Mouse (Mus musculus) testis, postnatal 14 days (tissue): ENCODE results near the gene Cenpc1.
A peak's percentile ranks its signal among the peaks of the same experiment; 100 is the strongest.

ENCODE experiments used
- DNase-seq: peaks from one replicate; pipeline ENCODE4 v3.0.0; 2021; ENCODE audit warnings: low spot score

Gene Cenpc1

DNA sequence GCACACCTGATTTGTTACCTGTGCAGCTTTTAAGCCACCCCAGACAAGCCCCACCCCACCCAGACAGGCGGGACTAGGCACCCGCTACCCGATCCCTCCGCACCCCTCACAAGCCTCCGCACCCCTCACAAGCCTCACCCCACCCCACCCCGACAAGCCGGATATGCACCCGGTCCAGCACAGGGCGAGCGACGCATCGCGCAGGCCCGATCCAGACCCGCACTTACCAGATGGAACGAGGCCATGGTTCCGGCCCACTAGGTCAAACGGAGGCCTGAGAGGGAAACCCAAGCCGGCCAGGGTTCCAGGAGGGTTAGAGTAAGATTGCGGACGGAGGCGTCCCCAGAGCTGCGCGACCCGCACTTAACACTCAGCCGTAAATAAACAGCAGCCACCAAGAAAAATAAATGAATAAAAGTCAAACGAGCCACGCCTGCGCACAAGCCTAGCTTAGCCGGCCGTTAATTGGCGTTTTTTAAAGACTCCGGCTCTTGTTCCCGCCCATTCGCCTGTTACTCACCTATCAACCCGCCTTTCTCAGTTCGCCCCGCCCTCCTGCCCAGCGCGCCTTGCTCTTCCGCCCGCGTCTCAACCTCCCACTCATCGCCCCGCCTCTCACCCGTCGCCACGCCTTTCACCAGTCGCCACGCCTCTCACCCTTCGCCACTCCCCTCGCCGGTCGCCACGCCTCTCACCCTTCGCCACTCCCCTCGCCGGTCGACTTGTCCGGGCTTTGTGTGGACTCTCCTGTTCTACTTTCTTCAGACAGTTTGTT, at the start of gene Cenpc1:
Cenpc1 (minus strand) TSS at position 483 of the 775 bp plus-strand sequence.
- peak; percentile 97 for DNase-seq

DNA sequence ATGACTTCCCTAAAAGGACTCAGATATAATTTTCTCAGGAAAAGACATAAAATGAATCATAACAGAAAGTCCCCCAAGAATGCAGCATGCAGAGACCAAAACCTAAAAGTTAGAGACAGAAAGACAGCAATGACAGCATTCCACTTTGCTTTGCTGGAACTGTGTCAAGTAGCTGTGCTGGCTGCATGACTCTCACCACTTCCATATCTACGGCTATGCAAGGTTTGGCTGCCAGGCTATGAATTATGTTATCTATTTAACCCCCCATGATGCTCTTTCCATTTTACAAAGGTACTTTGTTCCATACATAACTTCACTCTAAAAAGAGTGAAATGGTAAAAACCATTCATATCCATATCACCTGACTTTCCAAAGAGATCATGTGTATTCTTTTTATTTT, 48.6 kb upstream of the Cenpc1 start:
- DNase-seq = no peak

DNA sequence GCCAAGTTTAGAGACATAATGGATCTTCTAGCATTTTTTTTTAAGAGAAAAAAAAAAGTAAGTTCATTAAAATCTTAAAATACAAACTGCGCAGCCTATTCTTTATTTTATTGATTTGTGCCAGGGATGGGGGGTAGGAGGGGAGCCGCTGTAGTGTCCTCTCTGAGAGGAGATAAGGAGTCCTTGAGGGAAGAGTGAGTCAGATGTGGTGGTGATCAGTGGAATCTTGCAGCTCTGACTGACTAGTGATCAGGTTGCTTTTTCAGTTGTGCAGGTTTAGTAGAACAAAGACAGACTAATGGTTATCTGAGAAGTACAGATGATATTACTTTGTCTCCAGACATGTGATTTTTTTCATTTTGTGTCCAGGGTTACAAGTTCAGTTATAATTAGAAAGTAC, 47.7 kb upstream of the Cenpc1 start:
- no peak for DNase-seq

DNA sequence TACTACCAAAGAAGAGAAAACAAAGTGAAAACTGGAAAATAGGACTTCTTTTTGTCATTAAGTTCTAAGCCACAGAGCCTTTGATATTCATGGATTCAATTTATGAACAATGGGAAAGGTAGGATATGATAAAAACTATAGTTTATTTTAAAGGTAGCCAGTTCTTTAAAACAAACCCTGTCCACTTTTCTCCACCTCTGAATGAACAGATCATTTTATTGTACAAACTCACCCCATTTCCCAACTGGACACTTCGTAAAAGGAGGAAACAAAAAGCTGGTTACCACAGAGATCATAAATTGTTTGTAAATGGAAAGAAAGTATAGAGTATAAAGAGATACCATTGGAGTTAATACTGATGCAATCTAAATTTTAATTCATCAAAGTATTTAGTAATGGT, 45.7 kb upstream of the Cenpc1 start:
- DNase-seq = no peak

DNA sequence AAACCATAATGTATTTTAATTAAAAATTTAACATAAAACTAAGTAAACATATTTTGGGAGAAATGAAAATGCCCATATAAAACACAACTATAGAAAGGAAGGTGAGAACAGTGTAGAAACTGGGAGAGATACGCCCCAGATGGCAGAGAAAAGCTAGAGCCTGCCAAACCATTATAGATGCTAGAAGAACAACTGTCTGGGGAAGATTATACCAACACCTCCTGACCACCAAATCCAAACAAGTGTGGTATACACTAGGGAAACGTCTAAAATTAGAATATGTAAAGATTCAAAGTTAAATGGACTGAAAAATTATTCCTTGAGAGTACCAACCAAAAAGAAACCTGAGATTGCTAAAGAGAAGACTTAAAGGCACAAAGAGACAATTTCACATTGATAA, 41.2 kb upstream of the Cenpc1 start:
- no peak for DNase-seq

DNA sequence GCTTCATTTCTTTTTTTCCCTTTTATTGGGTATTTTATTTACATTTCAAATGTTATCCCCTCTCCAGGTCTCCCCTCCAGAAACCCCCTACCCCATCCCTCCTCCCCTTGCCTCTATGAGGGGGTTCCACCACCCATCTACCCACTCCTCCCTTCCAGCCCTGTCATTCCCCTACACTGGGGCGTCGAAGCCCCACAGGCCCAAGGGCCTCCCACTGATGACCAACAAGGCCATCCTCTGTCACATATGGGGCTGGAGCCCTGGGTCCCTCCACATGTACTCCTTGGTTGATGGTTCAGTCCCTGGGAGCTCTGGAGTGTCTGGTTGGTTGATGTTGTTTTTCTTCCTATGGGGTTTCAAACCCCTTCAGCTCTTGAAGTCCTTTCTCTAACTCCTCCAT, 36.8 kb upstream of the Cenpc1 start:
- no peak for DNase-seq

DNA sequence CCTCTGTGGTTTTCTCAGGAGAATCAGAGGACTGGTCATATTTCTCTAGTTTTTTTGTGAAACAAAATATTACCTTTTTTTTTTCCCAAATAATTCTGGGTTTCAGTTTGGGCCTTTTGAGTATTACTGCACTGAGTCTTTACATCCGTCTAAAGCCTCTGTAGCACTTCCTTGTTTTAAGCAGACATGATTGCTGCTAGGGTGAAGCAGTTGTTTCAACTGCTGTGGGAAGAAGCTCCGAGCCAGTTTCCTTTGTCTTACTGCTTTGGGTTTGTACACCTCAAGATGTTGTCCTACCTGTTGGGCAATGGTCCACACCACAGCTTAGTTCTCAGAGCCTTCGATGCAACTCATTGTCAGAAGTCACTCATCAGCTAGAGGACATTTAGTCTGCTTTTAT, 35.2 kb upstream of the Cenpc1 start:
- DNase-seq = no peak

DNA sequence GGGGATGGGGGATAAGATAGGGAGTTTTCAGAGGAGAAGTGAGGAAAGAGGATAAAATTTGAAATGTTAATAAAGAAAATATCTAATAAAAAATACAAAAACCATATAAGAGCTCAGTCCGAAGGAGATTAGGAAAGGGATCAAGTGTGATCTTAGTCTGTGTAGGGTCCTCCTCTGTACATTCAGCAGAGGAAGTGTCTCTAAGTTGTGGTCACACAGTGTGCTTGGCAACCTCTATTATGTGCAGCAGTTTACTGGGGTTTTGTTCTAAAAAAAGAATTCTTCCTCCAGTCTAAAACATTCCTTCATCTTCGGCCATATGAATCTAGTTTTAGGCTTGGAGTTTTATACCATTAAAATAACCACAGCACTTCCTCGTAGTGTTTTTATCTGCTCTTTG, 33.6 kb upstream of the Cenpc1 start:
- DNase-seq = no peak

DNA sequence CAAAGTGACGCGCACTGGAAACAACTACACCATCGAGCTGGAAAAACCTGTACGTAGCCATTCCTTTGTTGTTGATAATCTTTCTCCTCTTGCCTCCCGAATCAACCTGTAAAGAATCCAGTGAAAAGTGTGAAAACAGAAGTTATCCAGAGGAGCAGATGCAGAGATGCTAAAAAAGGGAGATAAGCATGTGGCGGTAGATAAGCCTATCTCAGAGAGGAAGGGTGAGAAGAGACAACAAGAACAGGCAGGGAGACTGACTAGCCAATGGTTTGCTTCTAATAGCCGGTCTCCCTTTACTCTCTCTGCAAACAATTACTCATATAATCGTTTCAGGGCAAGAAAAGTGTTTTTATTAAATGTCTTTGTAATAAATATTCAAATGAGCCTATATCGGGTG, 29.4 kb upstream of the Cenpc1 start:
- no peak for DNase-seq

DNA sequence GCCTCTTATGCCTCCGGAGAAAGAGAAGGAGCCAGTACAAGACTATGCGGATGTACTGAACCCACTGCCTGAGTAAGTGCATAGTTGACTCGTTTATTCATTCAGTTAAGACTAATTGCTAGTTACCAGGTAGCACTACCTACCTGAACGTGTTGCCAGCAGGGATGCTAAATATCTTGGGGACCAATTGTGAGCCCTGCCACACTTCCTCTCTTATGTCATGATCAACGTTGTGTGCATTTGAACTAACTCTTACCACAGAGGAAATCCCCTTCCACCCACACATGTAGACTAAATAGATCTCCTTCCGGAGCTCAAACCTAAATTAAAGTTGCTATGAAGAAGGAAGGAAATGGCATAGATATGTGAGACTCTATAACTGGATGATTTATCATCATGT, 21.4 kb upstream of the Cenpc1 start:
- DNase-seq = no peak

DNA sequence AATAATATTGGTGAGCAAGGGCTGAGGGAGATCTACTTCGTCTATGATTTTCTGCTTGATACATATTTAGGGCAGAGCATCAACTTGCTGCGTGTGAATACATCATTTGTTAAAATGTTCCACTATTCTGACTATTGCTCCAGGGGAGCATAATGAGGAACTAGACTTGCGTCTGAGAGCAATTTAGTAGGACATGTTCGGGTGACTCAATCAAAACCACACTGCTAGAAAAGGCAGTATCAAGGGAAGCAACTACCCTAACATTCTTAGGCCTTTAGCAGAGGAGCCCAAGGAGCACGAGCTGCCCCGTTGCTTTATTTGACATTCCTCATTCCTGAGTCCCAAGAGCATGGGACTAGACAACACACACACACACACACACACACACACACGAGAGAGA, 19.6 kb upstream of the Cenpc1 start:
- DNase-seq = no peak

DNA sequence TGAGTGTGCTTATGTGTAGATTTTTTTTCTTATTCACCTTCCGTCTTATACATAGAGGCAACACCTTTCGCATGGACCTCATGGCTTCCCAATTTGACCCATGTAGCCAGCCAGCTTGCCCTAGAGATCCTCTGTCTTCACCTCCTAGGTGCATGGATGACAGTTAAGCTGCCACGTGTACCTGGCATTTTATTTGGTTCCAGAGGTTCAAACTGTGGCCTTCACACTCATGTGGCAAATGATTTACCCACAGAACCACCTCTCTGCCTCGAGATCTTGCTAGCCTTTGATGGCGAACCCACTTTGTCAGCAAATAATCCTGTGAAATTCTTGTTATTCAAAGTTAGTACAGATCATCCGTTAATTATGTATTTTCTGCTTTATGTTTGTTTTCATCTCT, 18.6 kb upstream of the Cenpc1 start:
- no peak for DNase-seq

DNA sequence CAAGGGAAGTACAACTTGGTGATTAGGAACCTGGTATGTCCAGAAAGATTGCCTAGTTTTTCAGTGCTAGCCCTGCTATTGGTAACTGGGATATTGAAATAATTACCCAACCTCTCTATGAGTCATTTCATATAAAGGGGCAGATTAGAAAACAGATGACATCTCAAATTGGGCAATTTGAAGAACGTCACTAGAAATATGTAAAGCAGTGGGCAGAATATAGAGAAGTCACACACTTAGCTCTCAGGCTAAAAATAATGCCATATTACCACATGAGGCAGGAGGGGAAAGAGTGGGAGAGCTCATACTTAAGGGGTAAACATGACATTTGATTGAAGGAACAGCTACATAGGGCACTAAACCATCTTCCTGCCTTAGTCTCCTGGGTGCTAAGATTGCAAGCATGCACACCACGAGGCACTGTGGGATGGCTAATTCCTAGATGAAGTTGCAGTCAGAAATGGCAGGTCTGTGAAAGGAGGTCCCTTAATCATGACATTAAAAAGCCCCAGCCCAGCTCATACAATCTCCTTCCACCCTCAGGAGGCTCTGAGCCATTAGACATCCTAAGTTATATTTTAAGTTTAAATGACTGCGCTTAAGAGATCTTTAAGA, 13.4 kb upstream of the Cenpc1 start:
- no peak for DNase-seq

DNA sequence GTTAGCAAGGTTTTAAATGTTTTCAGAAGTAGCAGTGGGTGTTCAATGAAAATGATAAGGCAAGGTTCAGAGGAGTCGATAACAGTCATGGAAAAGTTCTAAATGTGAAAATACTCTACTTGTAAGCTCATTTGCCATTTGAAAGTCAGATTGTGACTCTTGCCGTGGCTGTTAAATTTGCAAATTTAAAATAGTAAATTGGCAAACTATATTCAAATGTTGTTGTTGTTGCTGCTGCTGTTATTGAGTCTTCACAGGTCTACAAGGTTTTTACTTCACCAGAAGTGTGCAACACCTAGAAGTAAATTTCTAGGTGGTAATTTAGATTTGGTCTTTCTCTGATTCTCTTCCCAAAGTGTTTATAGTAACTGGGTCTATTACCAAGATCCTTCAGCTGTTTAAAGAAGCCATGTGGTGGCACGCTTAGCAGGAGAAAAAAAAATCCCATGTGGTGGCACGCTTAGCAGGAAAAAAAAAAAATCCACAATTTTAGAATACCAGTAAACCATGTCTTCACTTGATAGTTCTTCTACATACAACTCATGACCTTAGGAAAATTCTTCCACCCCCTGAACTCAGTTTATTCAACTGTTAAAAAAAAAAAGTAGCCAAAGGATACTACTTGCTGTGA, 7.5 kb upstream of the Cenpc1 start:
- no peak for DNase-seq

DNA sequence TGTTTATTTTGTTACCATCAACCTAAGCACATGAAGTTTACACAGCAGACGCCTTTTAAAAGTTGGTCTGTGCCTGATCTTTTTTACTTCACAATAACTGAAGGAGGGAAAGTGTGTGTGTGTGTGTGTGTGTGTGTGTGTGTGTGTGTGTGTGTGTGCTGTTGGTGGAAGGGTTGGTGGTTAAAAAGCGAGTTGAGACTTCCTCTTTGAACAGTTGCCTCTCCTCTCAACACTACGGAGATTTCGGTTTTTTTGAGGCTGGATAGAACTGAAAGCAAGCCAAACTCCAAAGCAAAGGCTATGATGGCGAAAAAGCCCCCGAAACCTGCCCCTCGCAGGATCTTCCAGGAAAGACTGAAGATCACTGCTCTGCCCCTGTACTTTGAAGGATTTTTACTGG, 6.2 kb upstream of the Cenpc1 start, which contains the start of gene Stap1:
Stap1 (plus strand) TSS at position 209 of the 400 bp plus-strand sequence.
- DNase-seq = no peak

DNA sequence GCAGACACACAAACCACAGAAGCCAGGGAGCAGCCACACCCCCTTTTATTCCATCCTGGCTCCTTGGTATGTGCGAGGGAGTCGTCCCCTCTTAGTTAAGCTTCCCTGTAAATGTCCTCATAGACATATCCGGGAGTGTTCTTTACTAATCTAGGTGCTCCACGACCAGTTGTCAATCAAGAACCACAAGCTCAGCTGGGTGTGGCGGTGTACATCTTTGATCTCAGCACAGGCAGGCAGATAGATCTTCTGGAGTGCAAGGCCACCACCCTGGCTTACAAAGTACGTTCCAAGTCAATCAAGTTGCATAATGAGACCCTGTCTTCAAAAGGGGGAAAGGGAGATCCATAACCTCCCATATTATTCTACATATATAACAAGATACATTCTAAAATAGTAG, 3.7 kb upstream of the Cenpc1 start:
- DNase-seq = no peak

DNA sequence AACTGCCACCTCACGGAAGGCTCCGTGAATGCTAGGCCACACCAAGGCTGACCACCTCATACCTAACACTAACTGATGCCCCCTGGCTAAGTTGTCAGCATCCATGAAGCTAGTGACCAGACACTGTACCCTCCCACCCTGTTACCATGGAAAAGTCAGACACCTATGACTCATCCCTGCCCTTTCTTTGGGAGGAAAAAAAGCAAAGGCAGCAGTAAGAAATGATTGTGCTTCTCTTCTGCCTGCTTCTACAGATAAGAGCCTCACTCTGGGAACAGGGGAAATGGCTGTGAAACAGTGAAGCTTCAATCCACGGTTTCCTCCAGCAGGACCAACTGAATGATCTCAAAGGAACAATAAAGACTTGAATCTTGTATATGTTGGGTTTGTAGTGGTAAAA, 3.1 kb upstream of the Cenpc1 start:
- DNase-seq = no peak

DNA sequence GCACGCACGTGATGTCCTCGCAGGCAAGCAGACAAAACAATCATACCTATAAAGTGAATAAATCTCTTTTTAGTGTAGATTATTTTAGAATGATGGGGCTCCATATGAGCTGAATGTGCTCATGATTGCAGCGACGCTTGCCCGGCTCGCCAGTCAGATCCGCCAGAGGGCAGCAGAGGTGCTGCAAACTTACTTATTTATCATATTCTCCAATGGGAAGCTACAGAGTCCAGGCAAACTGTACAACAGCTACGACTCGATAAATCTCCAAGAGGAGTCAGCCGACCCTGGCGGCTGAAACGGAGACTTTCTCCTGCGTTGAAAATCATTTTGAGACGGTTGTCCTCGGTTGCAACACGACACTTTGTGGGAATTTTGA, 1.2 kb upstream of the Cenpc1 start:
- peak; percentile 63 for DNase-seq

DNA sequence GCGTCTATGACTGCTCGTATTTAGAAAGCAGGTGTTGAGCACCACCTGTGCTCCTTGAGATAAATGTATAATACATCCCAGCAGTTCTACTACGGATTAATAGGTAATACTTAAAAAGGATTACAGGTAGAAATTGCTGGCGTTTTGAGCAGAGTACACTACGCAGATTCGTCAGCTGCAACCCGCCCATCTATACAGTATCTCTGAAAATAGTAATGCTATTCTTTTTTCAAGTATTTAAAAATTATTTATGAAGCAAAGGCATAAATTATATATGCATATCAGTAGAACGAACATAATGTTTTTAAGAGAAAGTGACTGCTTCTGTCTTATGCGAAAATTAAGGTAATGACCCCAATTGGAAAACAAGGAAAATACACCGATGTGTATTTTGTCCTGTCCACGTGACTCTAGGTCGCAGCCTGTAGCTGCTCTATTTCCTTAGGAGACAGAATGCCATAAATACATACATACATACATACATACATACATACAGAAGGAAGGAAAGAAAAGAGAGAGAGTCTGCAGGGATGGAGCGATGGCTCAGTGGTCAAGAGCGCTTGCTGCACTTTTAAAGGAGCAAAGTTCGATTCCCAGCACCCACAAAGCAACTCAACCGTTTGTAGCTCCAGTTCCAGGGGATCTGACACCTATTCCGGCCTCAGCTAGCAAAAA, 630 bp upstream of the Cenpc1 start:
- no peak for DNase-seq

DNA sequence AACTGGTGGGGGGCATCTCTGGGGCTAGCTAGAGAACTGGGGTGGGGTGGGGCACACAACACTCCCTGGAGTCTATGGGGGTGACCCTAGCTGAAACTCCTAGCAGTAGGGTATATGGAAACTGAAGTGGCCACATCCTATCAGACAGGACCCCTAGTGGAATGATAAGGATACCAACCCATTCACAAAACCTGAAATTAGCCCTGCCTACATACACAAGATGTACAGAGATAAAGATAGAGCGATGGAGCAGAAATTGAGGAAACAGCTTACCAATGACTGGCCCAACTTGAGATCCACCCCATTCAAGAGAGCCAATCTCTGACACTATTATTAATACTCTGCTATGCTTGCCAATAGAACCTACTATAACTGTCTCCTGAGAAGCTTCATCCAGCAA, 1.9 kb downstream of the Cenpc1 start:
- no peak for DNase-seq

DNA sequence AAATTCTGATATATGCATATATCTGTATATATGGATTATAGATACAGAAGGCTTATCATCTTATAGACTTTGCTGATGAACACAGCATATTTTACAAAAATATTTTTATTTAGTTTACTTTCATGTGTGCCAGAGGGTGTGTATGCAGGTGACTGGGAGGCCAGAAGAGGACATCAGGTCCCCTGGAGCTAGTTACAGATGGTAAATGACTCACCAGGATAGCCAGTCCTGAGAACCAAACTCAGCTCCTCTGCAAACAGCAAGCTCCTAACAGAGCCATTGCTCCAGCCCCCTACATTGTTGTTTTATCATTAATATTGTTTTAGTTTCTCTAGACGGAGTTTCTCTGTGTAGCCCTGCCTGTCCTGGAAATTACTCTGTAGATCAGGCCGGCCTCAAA, 35.6 kb downstream of the Cenpc1 start:
- no peak for DNase-seq

DNA sequence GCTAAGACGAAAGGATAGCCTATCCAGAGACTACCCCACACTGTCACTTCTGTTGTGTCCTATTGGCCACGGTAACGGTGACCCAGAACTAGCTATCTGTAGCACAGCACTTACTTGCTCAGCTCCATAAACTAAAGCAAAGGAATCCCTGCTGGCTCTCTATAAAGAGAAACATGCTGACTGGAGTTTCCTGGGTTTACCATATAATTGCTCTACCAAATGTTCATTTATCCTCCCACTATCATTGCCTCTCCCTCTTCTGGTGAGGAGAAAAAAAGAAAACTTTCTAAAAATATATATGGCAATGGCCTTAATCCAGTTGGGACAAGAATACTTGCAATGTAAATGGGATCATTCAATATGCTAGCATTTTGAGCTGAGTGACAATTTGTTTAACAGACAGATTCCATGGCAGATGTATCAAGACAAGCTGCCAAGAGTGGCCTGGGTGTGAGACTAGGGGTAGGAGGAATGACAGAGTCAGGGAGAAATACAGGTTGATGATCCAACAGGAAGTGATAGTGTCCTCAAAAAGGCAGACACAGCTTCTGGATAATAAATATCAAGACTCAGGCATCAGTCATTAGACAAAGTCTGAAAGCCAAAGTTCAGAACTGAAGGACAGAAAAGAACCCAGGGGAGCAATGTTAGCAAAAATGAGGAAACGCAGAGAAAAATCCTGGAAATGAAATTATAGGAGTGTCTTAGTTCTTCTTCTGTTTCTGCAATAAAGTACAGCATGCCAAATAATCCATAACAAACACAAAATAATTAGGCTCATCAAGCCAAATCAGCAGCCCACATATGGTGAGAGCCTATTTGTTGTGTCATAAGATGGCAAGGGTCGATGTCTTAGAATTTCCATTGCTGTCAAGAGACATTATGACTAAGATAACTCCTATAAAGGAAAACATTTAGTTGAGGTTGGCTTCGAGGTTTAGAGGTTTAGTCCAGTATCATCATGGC, 68.6 kb downstream of the Cenpc1 start:
- no peak for DNase-seq
